Comparison of ENCODE assay signal across 8 mouse cellular contexts in the genomic region with DNA sequence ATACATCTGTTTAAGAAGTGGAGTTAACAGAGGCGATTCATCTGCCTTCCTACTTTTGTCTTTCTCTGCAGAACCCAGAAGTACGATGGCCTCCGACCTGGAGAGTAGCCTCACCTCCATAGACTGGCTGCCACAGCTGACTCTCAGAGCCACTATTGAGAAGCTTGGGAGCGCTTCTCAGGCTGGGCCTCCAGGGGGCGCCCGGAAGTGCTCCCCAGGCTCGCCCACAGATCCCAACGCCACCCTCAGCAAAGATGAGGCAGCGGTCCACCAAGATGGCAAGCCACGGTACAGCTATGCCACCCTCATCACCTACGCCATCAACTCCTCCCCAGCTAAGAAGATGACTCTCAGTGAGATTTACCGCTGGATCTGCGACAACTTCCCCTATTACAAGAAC. TPM values are rescaled to one million over a fixed set of nuclear protein-coding genes. Genes with fewer than 3 reads are reported as not detected.
A peak's percentile ranks its signal among the peaks of the same experiment; 100 is the strongest.
DNase-seq lines count a peak whose midpoint lies in the region; ATAC-seq and TF ChIP-seq lines count a peak whose summit lies in the region.

No protein-coding gene starts in this region.

- peaks cover 19% of the 10 kb centered on the region for H3K4me1 ChIP-seq in cerebellum, adult 2 months (ENCODE audit: control insufficient read depth, insufficient read depth, low read length)
- peaks cover 20% of the 10 kb centered on the region for H3K4me1 ChIP-seq in lung, adult 2 months (ENCODE audit: control insufficient read depth, insufficient read depth, low read length)

- no peaks in the 10 kb centered on the region for H3K27me3 ChIP-seq in cerebellum, adult 2 months (ENCODE audit: control insufficient read depth, insufficient read depth, low read length)

- TF ChIP-seq CTCF in cerebellum, adult 2 months (IDR thresholded peaks at IDR 0.05; ENCODE audit: borderline replicate concordance, insufficient read depth, low read depth, low read length): peak; percentile 34; the same call in 1 of the 2 replicates
- peak; percentile 11; the same call in 1 of the 2 replicates for TF ChIP-seq CTCF in lung, adult 2 months (IDR thresholded peaks at IDR 0.05; ENCODE audit: insufficient read depth, low read length)

- H3K27ac ChIP-seq in cerebellum, adult 2 months (ENCODE audit: insufficient read depth, low read length): no peak overlapping the region

- DNase-seq in cerebellum, adult 2 months: peak; percentile 29 to 33
- no peak for DNase-seq in cerebellum, adult 11-12 months
- peak; percentile 22 for DNase-seq in lung, adult 2 months
- DNase-seq in lung, adult 18-20 months: no peak
- DNase-seq in lung, postnatal 14 days: peak; percentile 28
- peak; percentile 40 to 45 for DNase-seq in thymus, postnatal 36 days
- no peak for DNase-seq in urinary bladder, adult 18-20 months (ENCODE audit: low spot score in 2 of 2)

- no peak overlapping the region for H3K4me3 ChIP-seq in cerebellum, adult 2 months (replicated peaks; ENCODE audit: insufficient read depth, low read depth, low read length)
- no peak overlapping the region for H3K4me3 ChIP-seq in lung, adult 2 months (replicated peaks; ENCODE audit: extremely low read depth, low read depth, low read length)

- TF ChIP-seq POLR2A in cerebellum, adult 2 months (IDR thresholded peaks at IDR 0.05; ENCODE audit: borderline replicate concordance, insufficient read depth, low read length): no peak
- no peak for TF ChIP-seq POLR2A in lung, adult 2 months (IDR thresholded peaks at IDR 0.05; ENCODE audit: borderline replicate concordance, extremely low read depth, low read depth, low read length)

- 45% methylated on average over 13 of the region's 13 CpGs for WGBS in cerebellum, adult 2 months
- 53% methylated on average over 13 of the region's 13 CpGs for WGBS in lung, adult 2 months

- ATAC-seq in common myeloid progenitor, adult 5-6 weeks (replicated peaks; ENCODE audit: low read depth, poor library complexity, severe bottlenecking): peak; percentile 41; the same call in 1 of the 2 replicates

RNA-seq across cellular contexts. Expression of gene Foxj2, which starts 8.4 kb away (rescaled TPM):
- polyA plus RNA-seq in cerebellum, adult 2 months (2012; rRNA removed): 17.7 and 18.2 TPM in 2 replicates
- 16.5 and 19.9 TPM in 2 replicates for polyA plus RNA-seq in lung, adult 2 months (2012; rRNA removed)
- 6.4 and 6.7 TPM in 2 replicates for total RNA-seq in common myeloid progenitor, adult 5-6 weeks (2017)

RNA-seq across cellular contexts. Expression of gene Slc2a3, which starts 26.6 kb away (rescaled TPM):
- 102 and 112 TPM in 2 replicates for polyA plus RNA-seq in cerebellum, adult 2 months (2012; rRNA removed)
- polyA plus RNA-seq in lung, adult 2 months (2012; rRNA removed): 2.6 and 7.4 TPM in 2 replicates
- total RNA-seq in common myeloid progenitor, adult 5-6 weeks (2017): 21.6 and 24.4 TPM in 2 replicates

RNA-seq across cellular contexts. Expression of gene C3ar1, which starts 27.9 kb away (rescaled TPM):
- 0.38 and 0.44 TPM in 2 replicates for polyA plus RNA-seq in cerebellum, adult 2 months (2012; rRNA removed)
- polyA plus RNA-seq in lung, adult 2 months (2012; rRNA removed): 1.9 and 3.7 TPM in 2 replicates
- not detected in 2 replicates for total RNA-seq in common myeloid progenitor, adult 5-6 weeks (2017)

RNA-seq across cellular contexts. Expression of gene Necap1, which starts 46.2 kb away (rescaled TPM):
- 174 and 176 TPM in 2 replicates for polyA plus RNA-seq in cerebellum, adult 2 months (2012; rRNA removed)
- polyA plus RNA-seq in lung, adult 2 months (2012; rRNA removed): 11.5 and 16.7 TPM in 2 replicates
- total RNA-seq in common myeloid progenitor, adult 5-6 weeks (2017): 10.1 and 13.3 TPM in 2 replicates

Comparison
In these comparisons a context has a peak if more than half of its experiments do, and no peak if none do; other contexts are left out.
1. DNase-seq: peak in cerebellum, adult 2 months (2 of 2), lung, adult 2 months (single experiment), lung, postnatal 14 days (single experiment) and thymus, postnatal 36 days (2 of 2); none in cerebellum, adult 11-12 months (single experiment), lung, adult 18-20 months (0 of 2) and urinary bladder, adult 18-20 months (0 of 2).
2. RNA of gene Slc2a3, which starts 26.6 kb away (polyA plus RNA-seq): 102 to 112 TPM in cerebellum, adult 2 months; 2.6 to 7.4 TPM in lung, adult 2 months; every median in the first group is over 10 times any median in the second.